Mouse (Mus musculus): ENCODE measurements at regions not wholly inside any gene's neighbourhood (a gene's known extent, or its start where the extent isn't known, plus 50 kb on each side); places are given as distances from the start of the nearest gene placed in this dataset.

- TF ChIP-seq CTCF (conservative IDR thresholded peaks at IDR 0.05; ENCODE audit: low read length) (no peak), POU5F1 (IDR thresholded peaks at IDR 0.05; ENCODE audit: borderline replicate concordance, low read length) (no peak)
These were observed 541.3 kb downstream of the Zfp619 start for GRCm38 (mm10) chr7:40058836-40059235.

Measured in E14TG2a.4 (cell line).